Mouse (Mus musculus) small intestine, adult 2 months (tissue): Measurements from ENCODE around the gene Pou3f1.

Source experiments
- CTCF ChIP-seq: fragments of 200-500 bp; IDR thresholded peaks from 2 replicates; pipeline ENCODE4 v1.5.1; 2012; ENCODE audit warnings: low read depth, mild to moderate bottlenecking, control low read depth, inconsistent platforms, low read length, moderate library complexity, mixed read lengths; ENCODE audit not compliant: insufficient replicate concordance, insufficient read length; ENCODE audit errors: extremely low read depth
- POLR2A ChIP-seq: fragments of 200-500 bp; IDR thresholded peaks from 2 replicates; pipeline ENCODE4 v1.6.1; 2012; ENCODE audit warnings: low read depth, mild to moderate bottlenecking, control low read depth, inconsistent platforms, low read length, moderate library complexity

GRCm38 (mm10) chr4:124694572-124694971 is 38.0 kb downstream of the Pou3f1 start:
- TF ChIP-seq CTCF (no peak), POLR2A (no peak)
